Mouse (Mus musculus): Measurements from ENCODE around the gene Zmym4. TPM values are rescaled to one million over a fixed set of nuclear protein-coding genes. Genes with fewer than 3 reads are reported as not detected.
A peak's percentile ranks its signal among the peaks of the same experiment; 100 is the strongest.
"Not testable (repeated sequence)": the region's sequence is repeated elsewhere in the genome, so short reads cannot be mapped to it uniquely, and the experiment has no call there.

Zmym4 gene
- polyA plus RNA-seq, 2 experiments = 20.0 to 24.0 TPM

DNA sequence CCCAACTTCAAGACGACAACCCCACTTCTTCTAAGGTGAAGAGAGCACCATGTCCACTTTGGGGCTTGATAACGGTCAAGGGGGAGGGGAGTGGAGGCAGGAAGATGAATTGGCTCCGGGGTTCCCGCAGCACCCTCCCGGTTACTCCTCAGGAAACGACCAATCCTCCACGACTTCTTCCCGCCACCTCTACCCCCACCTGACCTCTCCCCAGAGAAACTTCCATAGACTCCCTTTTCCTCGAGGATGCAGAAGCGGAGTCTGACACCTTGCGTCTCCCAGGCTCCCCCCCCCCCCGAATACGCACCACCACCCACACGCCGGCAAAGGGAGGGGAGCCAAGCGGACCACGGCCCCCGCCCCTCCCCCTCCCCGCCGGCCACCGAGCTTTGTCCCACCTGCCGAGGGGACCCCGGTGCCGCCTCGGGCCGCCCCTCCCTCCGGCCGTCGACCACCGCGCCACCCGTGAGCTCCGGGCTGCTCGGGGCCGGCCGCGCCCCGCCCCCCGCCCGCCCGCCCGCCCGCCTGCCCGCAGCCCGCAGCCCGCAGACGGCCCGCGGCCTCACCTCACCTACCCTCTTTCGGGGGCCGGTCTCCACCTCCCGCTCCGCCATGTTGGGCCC lies 583 bp downstream of the Zmym4 start:
- 0% methylated on average over 13 of the region's 53 CpGs for WGBS
- TF ChIP-seq POLR2A (IDR thresholded peaks at IDR 0.05; ENCODE audit: borderline replicate concordance, extremely low read depth, insufficient read depth, insufficient read length) = no peak
- Histone ChIP-seq H3K4me2 (replicated peaks; ENCODE audit: low read depth, low read length, severe bottlenecking) (peak overlapping the region; percentile 58), H3K9ac (ENCODE audit: low read depth, low read length, severe bottlenecking) (peak overlapping the region; percentile 97), H3K36me3 (ENCODE audit: control insufficient read depth, insufficient read depth, low read length) (no peaks in the 10 kb centered on the region), H3K4me3 (replicated peaks; ENCODE audit: low read length) (peak overlapping the region; percentile 91), H3K9me3 (ENCODE audit: control insufficient read depth, low read length) (0 out of 2 replicates have a peak, but pooled peaks cover 2% of the 10 kb centered on the region), H3K27me3 (ENCODE audit: control insufficient read depth, insufficient read depth, low read length) (no peaks in the 10 kb centered on the region), H3K27ac (replicated peaks; ENCODE audit: low read depth, low read length) (peak overlapping the region; percentile 95), H3K4me1 (ENCODE audit: control insufficient read depth, insufficient read depth, low read length) (0 out of 2 replicates have a peak, but pooled peaks cover 6% of the 10 kb centered on the region)
- ATAC-seq (ENCODE audit: low FRiP score, low read depth) (0 out of 2 replicates have a peak, but pooled peaks have one; percentile 6), DNase-seq (ENCODE audit: low spot score) (peak; percentile 47)

DNA sequence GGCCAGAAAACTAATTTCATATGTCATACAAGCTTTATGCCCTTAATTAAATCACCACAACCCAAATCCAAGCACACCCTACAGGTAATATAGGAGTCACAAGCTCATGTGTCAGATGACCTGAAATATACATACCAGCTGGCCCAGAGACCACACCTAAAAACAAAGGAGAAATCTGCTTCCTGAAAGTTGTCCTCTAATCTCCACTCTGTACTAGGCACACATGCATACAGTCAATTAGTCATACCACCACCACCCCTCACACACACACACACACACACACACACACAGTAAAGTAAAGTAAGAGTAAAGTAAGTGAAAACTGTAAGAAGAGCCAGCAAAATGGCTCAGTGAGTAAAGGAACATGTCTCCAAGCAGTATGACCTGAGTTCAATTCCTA lies 9.3 kb downstream of the Zmym4 start:
- no peaks in the 10 kb centered on the region for H3K36me3 ChIP-seq (ENCODE audit: control insufficient read depth, insufficient read depth, low read length)
- no peaks in the 10 kb centered on the region for H3K9me3 ChIP-seq (ENCODE audit: control insufficient read depth, low read length)
- ATAC-seq (ENCODE audit: low FRiP score, low read depth) (no peak), DNase-seq (ENCODE audit: low spot score) (no peak)
- no peak overlapping the region for H3K9ac ChIP-seq (ENCODE audit: low read depth, low read length, severe bottlenecking)
- no peaks in the 10 kb centered on the region for H3K27me3 ChIP-seq (ENCODE audit: control insufficient read depth, insufficient read depth, low read length)
- no peak overlapping the region for H3K27ac ChIP-seq (replicated peaks; ENCODE audit: low read depth, low read length)
- no peak overlapping the region for H3K4me3 ChIP-seq (replicated peaks; ENCODE audit: low read length)
- H3K4me1 ChIP-seq (ENCODE audit: control insufficient read depth, insufficient read depth, low read length) = no peaks in the 10 kb centered on the region
- no peak for TF ChIP-seq POLR2A (IDR thresholded peaks at IDR 0.05; ENCODE audit: borderline replicate concordance, extremely low read depth, insufficient read depth, insufficient read length)
- H3K4me2 ChIP-seq (replicated peaks; ENCODE audit: low read depth, low read length, severe bottlenecking) = no peak overlapping the region

DNA sequence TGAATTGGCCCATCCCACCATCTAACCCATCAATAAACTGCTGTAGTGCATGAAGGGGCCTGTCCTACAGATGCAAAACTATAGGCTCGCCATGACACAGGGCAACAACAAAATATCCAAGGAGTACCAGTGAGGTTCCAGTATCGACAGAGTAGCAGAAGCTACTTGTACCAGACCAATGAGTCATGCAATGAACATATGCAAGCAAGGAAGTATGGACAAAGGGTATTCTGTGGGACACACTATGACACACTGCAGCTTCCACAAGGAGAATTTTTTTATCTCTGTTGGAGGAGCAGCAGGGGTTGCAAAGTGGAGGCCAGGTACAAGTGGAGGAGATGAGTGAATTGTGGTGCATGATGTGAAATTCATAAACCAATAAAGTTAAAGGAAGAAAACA lies 9.7 kb downstream of the Zmym4 start:
- no peaks in the 10 kb centered on the region for H3K36me3 ChIP-seq (ENCODE audit: control insufficient read depth, insufficient read depth, low read length)
- no peaks in the 10 kb centered on the region for H3K4me1 ChIP-seq (ENCODE audit: control insufficient read depth, insufficient read depth, low read length)
- 93% methylated on average over 2 of the region's 2 CpGs for WGBS
- no peak for TF ChIP-seq POLR2A (IDR thresholded peaks at IDR 0.05; ENCODE audit: borderline replicate concordance, extremely low read depth, insufficient read depth, insufficient read length)
- no peak for ATAC-seq (ENCODE audit: low FRiP score, low read depth)
- H3K4me2 ChIP-seq (replicated peaks; ENCODE audit: low read depth, low read length, severe bottlenecking) = no peak overlapping the region
- no peaks in the 10 kb centered on the region for H3K9me3 ChIP-seq (ENCODE audit: control insufficient read depth, low read length)
- no peak overlapping the region for H3K27ac ChIP-seq (replicated peaks; ENCODE audit: low read depth, low read length)
- no peak for DNase-seq (ENCODE audit: low spot score)
- H3K4me3 ChIP-seq (replicated peaks; ENCODE audit: low read length) = no peak overlapping the region
- H3K27me3 ChIP-seq (ENCODE audit: control insufficient read depth, insufficient read depth, low read length) = no peaks in the 10 kb centered on the region
- no peak overlapping the region for H3K9ac ChIP-seq (ENCODE audit: low read depth, low read length, severe bottlenecking)

DNA sequence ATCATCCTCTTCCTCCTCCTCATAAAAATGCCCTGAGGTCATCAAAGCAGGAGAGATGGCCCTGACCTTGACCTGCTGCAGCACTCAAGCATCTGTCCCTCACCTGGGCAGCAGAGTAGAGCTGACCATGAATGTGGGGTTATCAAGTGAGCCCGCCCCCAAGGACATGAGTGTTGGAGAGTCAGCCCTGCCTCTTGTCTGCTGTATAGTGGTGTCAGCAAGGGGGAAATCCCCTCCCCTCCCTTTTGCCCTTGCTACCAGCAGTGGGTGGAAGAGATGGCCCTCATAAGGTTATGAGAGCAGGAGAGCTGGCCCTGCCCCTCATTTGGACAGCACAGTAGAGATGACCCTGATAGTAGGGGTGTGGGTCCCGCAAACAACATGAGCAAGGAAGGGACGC lies 10.5 kb downstream of the Zmym4 start:
- Histone ChIP-seq H3K27me3 (ENCODE audit: control insufficient read depth, insufficient read depth, low read length) (no peaks in the 10 kb centered on the region), H3K9ac (ENCODE audit: low read depth, low read length, severe bottlenecking) (no peak overlapping the region), H3K9me3 (ENCODE audit: control insufficient read depth, low read length) (no peaks in the 10 kb centered on the region), H3K27ac (replicated peaks; ENCODE audit: low read depth, low read length) (no peak overlapping the region), H3K36me3 (ENCODE audit: control insufficient read depth, insufficient read depth, low read length) (no peaks in the 10 kb centered on the region), H3K4me3 (replicated peaks; ENCODE audit: low read length) (no peak overlapping the region), H3K4me2 (replicated peaks; ENCODE audit: low read depth, low read length, severe bottlenecking) (no peak overlapping the region), H3K4me1 (ENCODE audit: control insufficient read depth, insufficient read depth, low read length) (no peaks in the 10 kb centered on the region)
- DNase-seq (ENCODE audit: low spot score) (no peak), ATAC-seq (ENCODE audit: low FRiP score, low read depth) (no peak)
- no peak for TF ChIP-seq POLR2A (IDR thresholded peaks at IDR 0.05; ENCODE audit: borderline replicate concordance, extremely low read depth, insufficient read depth, insufficient read length)
- 96% methylated on average over 3 of the region's 3 CpGs for WGBS

DNA sequence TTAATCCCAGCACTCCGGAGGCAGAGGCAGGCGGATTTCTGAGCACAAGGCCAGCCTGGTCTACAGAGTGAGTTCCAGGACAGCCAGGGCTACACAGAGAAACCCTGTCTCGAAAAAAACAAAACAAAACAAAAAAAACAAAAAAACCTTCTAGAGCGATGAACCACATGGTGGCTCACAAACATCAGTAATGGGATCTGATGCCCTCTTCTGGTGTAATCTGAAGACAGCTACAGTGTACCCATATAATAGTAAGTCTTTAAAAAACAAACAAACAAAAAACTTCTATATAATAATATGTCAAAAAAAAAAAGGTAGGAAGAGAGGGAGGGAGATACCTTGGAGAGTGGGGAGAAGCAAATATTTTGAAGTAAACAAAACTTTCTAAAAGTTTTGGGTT lies 17.1 kb downstream of the Zmym4 start:
- H3K36me3 ChIP-seq (ENCODE audit: control insufficient read depth, insufficient read depth, low read length) = peaks cover 14% of the 10 kb centered on the region
- H3K9me3 ChIP-seq (ENCODE audit: control insufficient read depth, low read length); H3K4me2 ChIP-seq (replicated peaks; ENCODE audit: low read depth, low read length, severe bottlenecking); H3K4me1 ChIP-seq (ENCODE audit: control insufficient read depth, insufficient read depth, low read length); H3K27me3 ChIP-seq (ENCODE audit: control insufficient read depth, insufficient read depth, low read length); ATAC-seq (ENCODE audit: low FRiP score, low read depth); DNase-seq (ENCODE audit: low spot score); H3K27ac ChIP-seq (replicated peaks; ENCODE audit: low read depth, low read length); H3K4me3 ChIP-seq (replicated peaks; ENCODE audit: low read length); H3K9ac ChIP-seq (ENCODE audit: low read depth, low read length, severe bottlenecking): not testable (repeated sequence)
- 89% methylated on average over 4 of the region's 4 CpGs for WGBS

DNA sequence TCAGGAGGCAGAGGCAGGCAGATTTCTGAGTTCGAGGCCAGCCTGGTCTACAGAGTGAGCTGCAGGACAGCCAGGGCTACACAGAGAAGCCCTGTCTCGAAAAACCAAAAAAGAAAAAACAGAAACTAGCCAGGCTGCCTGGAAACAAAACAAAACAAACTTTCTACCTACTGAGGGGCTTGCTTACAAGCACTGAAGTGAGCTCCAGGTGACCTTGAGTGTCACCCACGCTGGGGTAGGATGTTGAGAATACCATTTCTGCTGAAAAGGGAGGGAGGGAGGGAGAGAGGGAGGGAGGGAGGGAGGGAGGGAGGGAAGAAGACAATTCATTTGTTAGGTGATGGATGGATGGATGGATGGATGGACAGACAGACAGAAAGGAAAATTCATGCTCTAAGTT lies 24.5 kb downstream of the Zmym4 start:
- Histone ChIP-seq H3K27ac (replicated peaks; ENCODE audit: low read depth, low read length) (no peak overlapping the region), H3K9ac (ENCODE audit: low read depth, low read length, severe bottlenecking) (no peak overlapping the region), H3K4me2 (replicated peaks; ENCODE audit: low read depth, low read length, severe bottlenecking) (no peak overlapping the region), H3K27me3 (ENCODE audit: control insufficient read depth, insufficient read depth, low read length) (no peaks in the 10 kb centered on the region), H3K4me1 (ENCODE audit: control insufficient read depth, insufficient read depth, low read length) (no peaks in the 10 kb centered on the region), H3K36me3 (ENCODE audit: control insufficient read depth, insufficient read depth, low read length) (peaks cover 28% of the 10 kb centered on the region), H3K9me3 (ENCODE audit: control insufficient read depth, low read length) (no peaks in the 10 kb centered on the region), H3K4me3 (replicated peaks; ENCODE audit: low read length) (no peak overlapping the region)
- DNase-seq (ENCODE audit: low spot score) (no peak), ATAC-seq (ENCODE audit: low FRiP score, low read depth) (no peak)
- WGBS = 95% methylated on average over 3 of the region's 3 CpGs
- no peak for TF ChIP-seq POLR2A (IDR thresholded peaks at IDR 0.05; ENCODE audit: borderline replicate concordance, extremely low read depth, insufficient read depth, insufficient read length)
